Mouse (Mus musculus): ENCODE results near the gene Cfd.

GRCm38 (mm10) chr10:79928907-79929701 lies 38.5 kb downstream of the Cfd start:
- TF ChIP-seq CTCF (IDR thresholded peaks at IDR 0.05; ENCODE audit: borderline replicate concordance, insufficient read depth, low read length), result no peak
- TF ChIP-seq POLR2A (IDR thresholded peaks at IDR 0.05; ENCODE audit: low read depth, low read length), result no peak
